Mouse (Mus musculus) erythroblast, adult 5-6 weeks (primary cell): ENCODE results near the gene Lats1. TPM values are rescaled to one million over a fixed set of nuclear protein-coding genes. Genes with fewer than 3 reads are reported as not detected.
"Not testable (repeated sequence)": the region's sequence is repeated elsewhere in the genome, so short reads cannot be mapped to it uniquely, and the experiment has no call there.

Experiments used
- ATAC-seq: replicated peaks from 2 replicates; pipeline ENCODE4 v1.8.0; 2016; ENCODE audit warnings: moderate number of reproducible peaks, mild to moderate bottlenecking, moderate TSS enrichment, inconsistent platforms; ENCODE audit not compliant: poor library complexity, low FRiP score, severe bottlenecking
- total RNA-seq, 2 experiments: library from RNA; stranded (forward) in 1 of 2; stranded (reverse) in 1 of 2; fragments of 150-400 nt in 1 of 2; fragments of 200-764, 138-1000 nt in 1 of 2; gene quantifications; 2 replicates each; pipeline versions ENCODE4 v1.2.3 to v1.2.4; 2015 to 2017; ENCODE audit warnings: low replicate concordance in 2 of 2

The Lats1 gene
- total RNA-seq, 2 experiments from 2014 or later: 6.5 to 8.5 TPM

DNA sequence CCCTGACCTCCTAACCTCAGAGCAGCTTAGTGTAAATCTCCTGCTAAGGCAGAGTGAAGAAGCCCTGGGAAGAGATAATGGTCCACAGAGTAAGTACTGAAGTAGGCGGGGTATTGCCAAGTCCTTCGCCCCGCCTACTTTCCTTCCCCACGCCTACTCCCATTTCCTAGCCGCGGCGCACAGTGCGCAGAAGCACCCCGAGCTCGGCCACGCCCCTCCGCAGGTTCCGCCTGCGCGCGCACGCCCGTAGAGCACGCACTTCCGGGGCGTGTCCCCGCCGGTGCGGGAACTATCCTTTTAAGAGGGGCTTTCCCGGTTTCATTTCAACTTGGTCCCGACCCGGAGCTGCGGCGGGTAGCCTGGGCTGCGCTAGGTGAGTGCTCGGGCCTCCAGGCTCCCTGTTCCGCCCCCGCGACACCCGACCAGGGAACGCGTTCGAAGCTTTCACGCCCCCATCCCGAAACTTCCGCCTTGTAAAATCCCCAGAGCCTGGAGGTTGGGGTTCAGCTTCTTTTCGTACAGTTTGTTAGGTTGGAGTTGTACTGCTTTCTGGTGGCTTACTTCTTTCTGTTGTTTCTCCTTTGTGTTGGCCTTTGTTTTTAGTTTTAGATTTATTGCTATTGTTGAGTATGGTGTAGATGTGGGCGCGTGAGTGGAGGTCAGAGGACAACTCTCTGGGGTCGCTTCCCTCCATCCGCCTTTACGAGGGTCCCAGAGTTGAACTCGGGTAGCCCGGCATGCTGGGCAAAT, 44.9 kb downstream of the Lats1 start, which contains the start of gene Katna1:
Katna1 (plus strand) TSS at position 250 of the 750 bp plus-strand sequence.
- peak; percentile 97 for ATAC-seq

DNA sequence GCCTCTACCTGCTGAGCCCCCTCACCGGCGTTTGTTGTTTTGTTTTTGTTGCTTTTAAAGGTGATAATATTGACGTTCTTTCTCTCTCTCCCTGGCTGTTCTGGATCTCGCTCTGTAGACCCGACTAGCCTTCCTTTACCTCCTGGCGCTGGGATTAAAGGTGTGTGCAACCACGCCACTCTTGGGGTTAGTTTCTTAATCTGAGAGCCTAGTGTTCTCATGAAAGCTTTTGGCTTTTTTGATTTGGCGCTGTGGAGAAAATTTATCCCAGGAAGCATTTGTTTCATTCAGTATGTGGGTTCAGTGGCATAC, 45.4 kb downstream of the Lats1 start:
- ATAC-seq: no peak

DNA sequence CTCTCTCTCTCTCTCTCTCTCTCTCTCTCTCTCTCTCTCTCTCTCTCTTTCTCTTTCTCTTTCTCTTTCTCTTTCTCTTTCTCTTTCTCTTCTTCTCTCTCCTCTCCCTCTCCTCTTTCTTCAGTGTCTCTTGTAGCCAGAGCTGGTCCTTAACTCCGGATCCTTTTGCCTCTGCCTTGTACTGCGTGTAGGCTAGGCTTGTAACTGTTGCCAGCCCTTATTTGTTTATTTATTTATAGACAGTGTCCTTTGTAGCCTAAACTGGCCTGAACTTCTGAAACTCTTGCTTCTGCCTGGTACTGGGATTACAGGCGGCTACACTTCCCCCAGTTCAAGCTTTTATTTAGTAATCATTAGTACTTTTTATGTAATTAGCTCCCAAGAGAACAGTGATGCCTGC, 46.0 kb downstream of the Lats1 start:
- no peak for ATAC-seq

DNA sequence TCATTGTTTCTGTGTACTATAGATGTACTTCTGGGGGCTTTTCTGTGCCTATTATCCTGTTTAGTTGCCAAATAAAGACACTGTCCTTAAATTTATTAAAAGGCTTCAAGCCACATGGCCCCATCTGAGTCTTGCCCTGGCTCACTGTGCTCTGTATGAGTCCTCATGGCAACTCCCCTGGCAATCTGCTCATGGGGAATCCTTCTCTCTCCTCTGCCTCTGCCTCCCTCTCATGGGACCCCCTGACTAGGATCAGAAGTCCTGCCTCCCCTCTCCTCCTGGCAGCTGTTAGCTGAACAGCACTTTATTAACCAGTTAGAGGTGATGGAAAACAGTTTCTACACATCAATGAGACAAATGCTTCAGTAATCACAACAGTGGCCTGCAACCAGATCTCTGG, 50.6 kb downstream of the Lats1 start:
- ATAC-seq: no peak

DNA sequence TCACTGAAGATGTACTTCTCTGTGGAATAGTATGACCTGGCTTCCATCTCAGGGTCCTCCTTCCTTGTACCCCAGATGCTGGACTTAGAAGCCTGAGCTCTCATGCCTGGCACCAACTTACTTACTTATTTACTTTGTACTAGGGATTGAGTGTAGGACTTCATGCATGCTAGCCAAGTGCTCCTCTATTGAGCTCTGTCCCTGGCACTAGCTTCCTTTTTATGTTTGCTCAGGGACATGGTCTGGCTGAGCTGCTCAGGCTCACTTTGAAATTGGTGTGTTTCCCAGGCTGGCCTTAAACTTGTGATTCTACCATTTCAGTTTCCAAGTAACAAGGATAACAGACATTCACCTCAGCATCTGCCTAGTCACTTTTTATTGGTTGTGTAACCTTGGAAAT, 56.1 kb downstream of the Lats1 start:
- ATAC-seq: no peak

DNA sequence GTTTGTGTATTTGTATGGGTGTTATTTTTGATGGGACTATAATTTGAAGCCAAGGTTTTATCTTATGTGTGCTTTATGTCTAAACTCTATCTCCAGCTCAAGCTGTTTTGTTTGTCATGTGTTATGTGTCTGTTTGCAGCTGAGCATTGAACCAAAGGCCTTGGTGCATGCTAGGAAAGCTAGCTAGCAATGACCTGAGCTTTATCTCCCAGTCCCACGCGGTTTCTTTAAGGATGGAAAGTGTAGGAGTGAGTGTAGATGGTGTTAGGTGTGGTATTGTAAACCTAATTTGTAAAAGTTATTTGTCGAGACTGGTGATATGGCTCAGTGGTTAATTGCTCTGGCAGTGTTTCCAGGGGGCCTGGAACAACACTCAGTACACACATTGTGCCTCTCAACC, 56.9 kb downstream of the Lats1 start:
- no peak; the same call in 1 of the 2 replicates for ATAC-seq

DNA sequence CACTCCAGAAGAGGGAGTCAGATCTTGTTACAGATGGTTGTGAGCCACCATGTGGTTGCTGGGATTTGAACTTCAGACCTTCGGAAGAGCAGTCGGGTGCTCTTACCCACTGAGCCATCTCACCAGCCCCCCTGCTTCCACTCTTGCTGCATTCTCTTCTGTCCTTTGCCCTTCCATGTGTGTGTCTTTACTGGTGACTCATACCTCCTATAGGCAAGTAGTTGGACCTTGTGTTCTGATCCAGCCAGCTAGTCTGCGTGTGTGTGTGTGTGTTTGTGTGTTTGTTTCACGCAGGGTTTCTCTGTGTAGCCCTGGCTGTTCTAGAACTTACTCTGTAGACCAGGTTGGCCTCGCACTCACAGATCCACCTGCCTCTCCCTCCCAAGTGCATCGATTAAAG, 64.5 kb downstream of the Lats1 start:
- not testable (repeated sequence) for ATAC-seq

DNA sequence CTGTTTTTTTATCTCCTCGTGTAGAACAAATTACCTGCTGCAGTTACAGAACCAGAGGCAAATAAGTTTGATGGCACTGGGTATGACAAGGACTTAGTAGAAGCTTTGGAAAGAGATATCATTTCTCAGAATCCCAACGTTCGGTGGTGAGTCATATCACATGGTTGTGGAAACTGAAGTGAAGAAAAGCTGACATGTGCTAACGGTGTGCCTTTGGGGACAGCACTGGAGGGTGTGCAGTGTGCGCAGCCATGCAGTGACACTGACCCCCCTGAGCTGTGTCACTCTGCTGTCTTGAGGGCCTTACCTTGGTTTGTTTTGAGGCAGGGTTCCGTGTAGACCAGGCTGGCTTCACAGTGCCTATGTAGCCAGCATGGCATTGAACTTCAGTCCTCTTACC, 67.7 kb downstream of the Lats1 start:
- ATAC-seq: no peak

DNA sequence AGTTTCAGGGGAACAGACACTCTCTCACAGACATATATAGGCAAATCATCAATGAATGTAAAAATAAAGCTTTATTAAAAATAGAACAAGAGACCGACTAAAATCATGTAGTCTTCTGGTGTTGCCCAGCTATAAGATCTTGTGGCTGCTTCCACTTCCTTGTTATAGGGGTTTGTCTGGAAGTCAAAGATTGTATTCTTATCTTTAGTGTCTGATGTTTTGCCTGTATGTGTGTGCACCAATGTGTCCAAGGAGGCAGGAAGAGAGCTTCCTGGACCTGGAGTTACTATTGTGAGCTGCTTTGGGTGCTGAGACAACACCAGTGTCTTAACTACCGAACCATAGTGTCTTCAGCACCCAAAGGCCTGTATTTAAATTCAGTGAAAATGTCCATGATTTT, 76.5 kb downstream of the Lats1 start:
- ATAC-seq: no peak

Other genes starting within 250 kb of the Lats1 start
- gene Ulbp1, start 207.6 kb upstream of the Lats1 start, total RNA-seq (2015; ENCODE audit: low replicate concordance): 5.2 and 11.0 TPM in 2 replicates
- gene Ulbp1, start 207.6 kb upstream of the Lats1 start, total RNA-seq (2017; ENCODE audit: low replicate concordance): 3.7 and 9.8 TPM in 2 replicates
- 4.0 TPM in 1 of 2 replicates, not detected in the other for gene Lrp11, start 91.4 kb upstream of the Lats1 start, total RNA-seq (2015; ENCODE audit: low replicate concordance)
- gene Lrp11, start 91.4 kb upstream of the Lats1 start, total RNA-seq (2017; ENCODE audit: low replicate concordance): not detected in 2 replicates
- 3.6 and 23.8 TPM in 2 replicates for gene Nup43, start 13.7 kb upstream of the Lats1 start, total RNA-seq (2015; ENCODE audit: low replicate concordance)
- gene Nup43, start 13.7 kb upstream of the Lats1 start, total RNA-seq (2017; ENCODE audit: low replicate concordance): 5.4 and 7.2 TPM in 2 replicates
- 22.7 and 30.5 TPM in 2 replicates for gene Pcmt1, start 78 bp upstream of the Lats1 start, total RNA-seq (2015; ENCODE audit: low replicate concordance)
- 33.7 and 42.5 TPM in 2 replicates for gene Pcmt1, start 78 bp upstream of the Lats1 start, total RNA-seq (2017; ENCODE audit: low replicate concordance)
- gene Katna1, start 44.8 kb downstream of the Lats1 start, total RNA-seq (2015; ENCODE audit: low replicate concordance): 39.1 and 45.5 TPM in 2 replicates
- 29.6 and 32.5 TPM in 2 replicates for gene Katna1, start 44.8 kb downstream of the Lats1 start, total RNA-seq (2017; ENCODE audit: low replicate concordance)
- gene Ginm1, start 111.6 kb downstream of the Lats1 start, total RNA-seq (2015; ENCODE audit: low replicate concordance): 20.3 and 31.5 TPM in 2 replicates
- 17.4 and 32.7 TPM in 2 replicates for gene Ginm1, start 111.6 kb downstream of the Lats1 start, total RNA-seq (2017; ENCODE audit: low replicate concordance)
- 46.3 and 50.2 TPM in 2 replicates for gene Ppil4, start 111.7 kb downstream of the Lats1 start, total RNA-seq (2015; ENCODE audit: low replicate concordance)
- gene Ppil4, start 111.7 kb downstream of the Lats1 start, total RNA-seq (2017; ENCODE audit: low replicate concordance): 123 and 138 TPM in 2 replicates
- gene Zc3h12d, start 151.3 kb downstream of the Lats1 start, total RNA-seq (2015; ENCODE audit: low replicate concordance): 1.5 TPM in 1 of 2 replicates, not detected in the other
- gene Zc3h12d, start 151.3 kb downstream of the Lats1 start, total RNA-seq (2017; ENCODE audit: low replicate concordance): 0.42 and 1.0 TPM in 2 replicates